Mouse (Mus musculus): ENCODE results near the gene Cep112. TPM values are rescaled to one million over a fixed set of nuclear protein-coding genes. Genes with fewer than 3 reads are reported as not detected.

Gene Cep112
- polyA plus RNA-seq, 1 experiment from 2014 or later = 11.8 TPM

DNA sequence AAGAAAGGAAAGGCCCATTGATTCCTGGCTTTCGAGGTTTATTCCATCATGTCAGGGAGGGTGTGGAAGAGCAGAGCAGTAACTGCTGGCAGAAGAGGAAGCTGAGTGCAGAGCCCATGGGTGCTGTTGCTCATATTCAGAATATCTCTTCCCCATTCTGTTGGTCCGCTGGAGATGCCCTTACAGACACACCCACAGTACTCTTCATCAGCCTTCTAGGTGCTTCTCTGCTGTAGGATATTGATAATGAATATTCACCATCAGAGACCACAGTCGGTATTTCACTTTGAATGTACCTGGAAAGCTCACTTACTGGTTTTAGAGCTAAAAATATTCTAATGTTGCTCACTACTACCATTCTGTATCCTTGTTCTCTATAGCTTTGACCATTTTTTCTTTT is 109.0 kb downstream of the Cep112 start:
- 88% methylated on average over 3 of the region's 3 CpGs for WGBS (ENCODE audit: insufficient replicate concordance)
- no peak overlapping the region for H3K4me2 ChIP-seq
- no peak for ATAC-seq (replicated peaks; ENCODE audit: insufficient number of reproducible peaks, low FRiP score, low TSS enrichment)
- H3K27me3 ChIP-seq (ENCODE audit: control insufficient read depth, insufficient read depth, low read length) = no peaks in the 10 kb centered on the region
- no peak overlapping the region for H3K27ac ChIP-seq (ENCODE audit: low read depth, low read length)
- H3K9me3 ChIP-seq (replicated peaks; ENCODE audit: control insufficient read depth, low read length) = no peaks in the 10 kb centered on the region
- no peak overlapping the region for H3K4me3 ChIP-seq (ENCODE audit: low read depth, low read length)
- H3K36me3 ChIP-seq (ENCODE audit: control insufficient read depth, insufficient read depth, low read length) = no peaks in the 10 kb centered on the region
- no peaks in the 10 kb centered on the region for H3K4me1 ChIP-seq (ENCODE audit: control insufficient read depth, insufficient read depth, low read length)
- H3K9ac ChIP-seq (ENCODE audit: low read depth, low read length) = no peak overlapping the region

DNA sequence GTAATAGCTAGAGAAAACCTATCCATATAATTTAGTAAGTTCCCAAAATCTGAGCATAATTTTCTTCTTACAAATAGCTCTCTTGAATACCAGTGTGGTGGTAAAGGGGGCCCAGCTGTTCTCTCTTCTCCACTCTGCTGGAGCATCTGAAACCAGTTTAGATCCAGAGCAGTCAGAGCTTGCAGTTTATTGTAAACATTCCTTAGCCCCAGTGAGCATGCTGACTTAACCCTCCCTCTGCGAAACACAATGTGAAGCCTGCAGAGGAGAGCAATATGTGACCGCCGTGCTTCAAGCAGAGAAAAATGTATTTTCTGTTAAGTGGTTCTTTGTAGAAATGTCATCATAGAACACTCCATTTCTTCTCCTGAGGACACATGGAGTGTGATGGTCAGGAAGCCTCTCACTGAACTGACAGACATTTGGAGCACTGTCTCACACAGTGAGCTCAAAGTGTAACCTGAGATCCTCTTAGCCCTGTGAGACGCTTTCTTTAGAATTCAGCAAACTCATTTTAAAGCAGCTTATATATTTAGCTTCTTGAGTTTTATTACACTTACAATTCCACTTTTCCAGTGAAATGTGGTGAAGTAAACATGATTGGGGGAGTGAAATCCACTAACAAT is 128.1 kb downstream of the Cep112 start:
- Histone ChIP-seq H3K27ac (ENCODE audit: low read depth, low read length) (no peak overlapping the region), H3K9ac (ENCODE audit: low read depth, low read length) (no peak overlapping the region), H3K4me1 (ENCODE audit: control insufficient read depth, insufficient read depth, low read length) (no peaks in the 10 kb centered on the region), H3K4me2 (no peak overlapping the region), H3K4me3 (ENCODE audit: low read depth, low read length) (no peak overlapping the region), H3K9me3 (replicated peaks; ENCODE audit: control insufficient read depth, low read length) (no peaks in the 10 kb centered on the region), H3K36me3 (ENCODE audit: control insufficient read depth, insufficient read depth, low read length) (no peaks in the 10 kb centered on the region), H3K27me3 (ENCODE audit: control insufficient read depth, insufficient read depth, low read length) (no peaks in the 10 kb centered on the region)
- WGBS (ENCODE audit: insufficient replicate concordance) = 28% methylated on average over 4 of the region's 4 CpGs
- ATAC-seq (replicated peaks; ENCODE audit: insufficient number of reproducible peaks, low FRiP score, low TSS enrichment) = no peak

DNA sequence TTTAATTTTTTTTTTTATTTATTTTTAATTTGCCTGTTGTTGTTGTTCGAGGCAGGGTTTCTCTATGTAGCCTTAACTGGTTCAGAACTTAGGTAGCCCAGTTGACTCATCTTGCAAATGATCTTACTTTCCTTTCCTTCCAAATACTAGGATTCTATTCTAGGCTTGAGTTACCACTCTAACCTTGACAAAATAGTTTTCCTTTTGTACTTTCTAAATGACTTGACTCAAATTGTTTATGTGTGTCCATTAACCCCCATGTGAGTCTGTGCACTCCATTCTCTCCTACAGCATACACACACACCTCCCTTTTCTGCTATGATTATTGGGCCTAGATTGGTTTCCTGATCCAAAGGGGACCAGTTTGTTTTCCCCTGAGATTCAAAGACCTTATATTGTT is 128.9 kb downstream of the Cep112 start:
- H3K4me2 ChIP-seq = no peak overlapping the region
- no peaks in the 10 kb centered on the region for H3K27me3 ChIP-seq (ENCODE audit: control insufficient read depth, insufficient read depth, low read length)
- WGBS (ENCODE audit: insufficient replicate concordance) = 80% methylated on average over 1 of the region's 1 CpGs
- H3K9ac ChIP-seq (ENCODE audit: low read depth, low read length) = no peak overlapping the region
- no peak for ATAC-seq (replicated peaks; ENCODE audit: insufficient number of reproducible peaks, low FRiP score, low TSS enrichment)
- H3K9me3 ChIP-seq (replicated peaks; ENCODE audit: control insufficient read depth, low read length) = no peaks in the 10 kb centered on the region
- no peak overlapping the region for H3K4me3 ChIP-seq (ENCODE audit: low read depth, low read length)
- H3K4me1 ChIP-seq (ENCODE audit: control insufficient read depth, insufficient read depth, low read length) = no peaks in the 10 kb centered on the region
- H3K36me3 ChIP-seq (ENCODE audit: control insufficient read depth, insufficient read depth, low read length) = no peaks in the 10 kb centered on the region
- no peak overlapping the region for H3K27ac ChIP-seq (ENCODE audit: low read depth, low read length)

DNA sequence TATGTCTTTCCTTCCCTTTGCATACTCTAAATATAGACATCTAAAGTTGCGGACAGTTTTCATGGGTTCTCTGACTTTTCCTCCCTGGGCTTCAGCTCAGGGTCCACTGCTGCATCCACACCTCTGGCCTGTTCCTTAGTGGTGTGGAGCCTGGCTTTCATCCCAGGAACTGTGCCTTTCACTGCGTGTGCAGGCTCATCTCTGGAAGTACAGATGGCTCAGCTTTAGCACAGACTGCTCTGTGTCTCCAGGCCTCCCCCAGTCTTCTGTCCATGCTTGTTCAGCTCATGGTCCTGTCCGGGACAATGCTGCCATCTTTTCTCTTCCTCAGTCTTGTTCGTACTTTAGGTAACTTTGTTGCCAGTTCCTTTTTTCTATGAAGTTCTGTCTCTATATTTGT is 133.6 kb downstream of the Cep112 start:
- H3K27ac ChIP-seq (ENCODE audit: low read depth, low read length) = no peak overlapping the region
- H3K36me3 ChIP-seq (ENCODE audit: control insufficient read depth, insufficient read depth, low read length) = no peaks in the 10 kb centered on the region
- no peaks in the 10 kb centered on the region for H3K4me1 ChIP-seq (ENCODE audit: control insufficient read depth, insufficient read depth, low read length)
- H3K27me3 ChIP-seq (ENCODE audit: control insufficient read depth, insufficient read depth, low read length) = no peaks in the 10 kb centered on the region
- H3K4me3 ChIP-seq (ENCODE audit: low read depth, low read length) = no peak overlapping the region
- ATAC-seq (replicated peaks; ENCODE audit: insufficient number of reproducible peaks, low FRiP score, low TSS enrichment) = no peak
- no peak overlapping the region for H3K9ac ChIP-seq (ENCODE audit: low read depth, low read length)
- WGBS (ENCODE audit: insufficient replicate concordance) = 80% methylated on average over 4 of the region's 4 CpGs
- no peak overlapping the region for H3K4me2 ChIP-seq
- no peaks in the 10 kb centered on the region for H3K9me3 ChIP-seq (replicated peaks; ENCODE audit: control insufficient read depth, low read length)

DNA sequence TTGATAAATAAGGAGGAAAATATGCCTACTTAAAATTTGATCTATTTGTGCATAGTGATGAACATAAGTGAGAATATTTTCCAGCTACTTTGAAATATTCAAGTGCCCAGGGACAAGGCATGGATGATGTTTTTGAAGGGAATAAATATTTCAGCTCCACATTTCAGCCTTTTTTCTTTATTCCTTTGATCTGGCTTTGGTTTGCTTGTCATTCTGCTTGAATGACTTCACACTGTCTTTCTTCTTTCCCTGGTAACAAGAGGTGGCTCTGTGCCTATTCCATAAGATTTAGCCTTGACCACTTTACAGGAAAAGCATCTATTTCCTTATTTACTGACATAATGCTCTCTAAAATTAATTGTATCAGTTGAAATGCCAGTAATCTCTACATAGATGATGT is 134.5 kb downstream of the Cep112 start:
- no peak for ATAC-seq (replicated peaks; ENCODE audit: insufficient number of reproducible peaks, low FRiP score, low TSS enrichment)

DNA sequence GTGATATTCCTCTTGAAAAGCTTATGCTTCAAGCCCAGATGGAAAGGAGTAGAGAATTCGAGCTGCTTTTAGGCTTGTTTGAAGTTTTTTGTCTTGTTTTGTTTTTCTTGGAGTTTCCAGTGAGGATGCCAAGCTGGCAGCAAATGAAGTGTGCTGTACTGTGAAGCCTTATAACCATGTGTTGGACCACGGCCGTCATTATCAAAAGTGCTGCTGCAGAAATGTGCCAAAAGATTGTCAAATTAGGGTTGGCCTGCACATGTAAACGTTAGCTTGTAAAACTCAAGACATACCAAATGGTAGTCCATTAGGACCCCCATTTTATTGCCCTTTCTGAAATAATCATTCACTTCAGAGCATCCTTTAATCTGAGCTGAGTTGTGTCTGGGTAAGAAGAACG is 137.1 kb downstream of the Cep112 start:
- H3K36me3 ChIP-seq (ENCODE audit: control insufficient read depth, insufficient read depth, low read length) = no peaks in the 10 kb centered on the region
- WGBS (ENCODE audit: insufficient replicate concordance) = 68% methylated on average over 5 of the region's 5 CpGs
- no peak overlapping the region for H3K27ac ChIP-seq (ENCODE audit: low read depth, low read length)
- no peaks in the 10 kb centered on the region for H3K27me3 ChIP-seq (ENCODE audit: control insufficient read depth, insufficient read depth, low read length)
- H3K4me3 ChIP-seq (ENCODE audit: low read depth, low read length) = no peak overlapping the region
- no peaks in the 10 kb centered on the region for H3K9me3 ChIP-seq (replicated peaks; ENCODE audit: control insufficient read depth, low read length)
- H3K4me1 ChIP-seq (ENCODE audit: control insufficient read depth, insufficient read depth, low read length) = no peaks in the 10 kb centered on the region
- H3K4me2 ChIP-seq = no peak overlapping the region
- no peak overlapping the region for H3K9ac ChIP-seq (ENCODE audit: low read depth, low read length)
- no peak for ATAC-seq (replicated peaks; ENCODE audit: insufficient number of reproducible peaks, low FRiP score, low TSS enrichment)

More for the DNA sequence above, 134.5 kb downstream of the Cep112 start:
- H3K27me3 ChIP-seq (ENCODE audit: control insufficient read depth, insufficient read depth, low read length) = no peaks in the 10 kb centered on the region
- no peaks in the 10 kb centered on the region for H3K4me1 ChIP-seq (ENCODE audit: control insufficient read depth, insufficient read depth, low read length)
- H3K9me3 ChIP-seq (replicated peaks; ENCODE audit: control insufficient read depth, low read length) = no peaks in the 10 kb centered on the region
- H3K27ac ChIP-seq (ENCODE audit: low read depth, low read length) = no peak overlapping the region
- H3K4me3 ChIP-seq (ENCODE audit: low read depth, low read length) = no peak overlapping the region
- H3K36me3 ChIP-seq (ENCODE audit: control insufficient read depth, insufficient read depth, low read length) = no peaks in the 10 kb centered on the region
- no peak overlapping the region for H3K4me2 ChIP-seq
- H3K9ac ChIP-seq (ENCODE audit: low read depth, low read length) = no peak overlapping the region

DNA sequence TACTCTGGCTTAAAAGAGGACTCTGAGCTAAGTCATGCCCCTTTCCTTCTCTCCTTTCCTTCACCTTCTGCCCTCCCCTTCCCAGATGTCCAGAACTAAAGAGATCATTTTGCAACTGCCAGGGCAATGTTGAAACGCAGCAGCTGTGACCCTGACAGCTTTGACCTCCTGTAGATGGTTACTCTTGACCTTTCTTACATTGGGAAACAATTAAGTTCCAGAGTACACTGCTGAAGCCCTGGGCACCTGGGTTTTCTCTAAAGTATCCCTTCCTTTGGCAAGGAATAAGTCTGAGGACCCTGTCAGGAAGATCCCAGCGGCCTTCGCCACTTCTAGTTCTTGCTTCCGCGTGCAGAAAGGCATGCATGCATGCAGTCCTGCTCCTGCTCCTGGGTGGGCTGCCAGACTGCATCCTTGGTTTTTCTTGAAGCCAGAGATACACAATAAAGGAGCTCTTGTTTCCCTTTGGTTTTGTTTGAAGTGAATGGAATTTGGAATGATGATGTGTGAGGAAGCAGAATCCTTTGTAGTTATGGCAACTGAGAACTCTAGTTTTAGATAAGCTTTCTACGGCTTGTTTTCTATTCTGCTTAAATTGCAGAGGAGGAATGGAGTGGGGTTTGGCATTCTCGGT is 161.7 kb downstream of the Cep112 start:
- Histone ChIP-seq H3K4me3 (ENCODE audit: low read depth, low read length) (no peak overlapping the region), H3K4me2 (no peak overlapping the region), H3K36me3 (ENCODE audit: control insufficient read depth, insufficient read depth, low read length) (no peaks in the 10 kb centered on the region), H3K27me3 (ENCODE audit: control insufficient read depth, insufficient read depth, low read length) (no peaks in the 10 kb centered on the region), H3K27ac (ENCODE audit: low read depth, low read length) (no peak overlapping the region), H3K9me3 (replicated peaks; ENCODE audit: control insufficient read depth, low read length) (no peaks in the 10 kb centered on the region), H3K9ac (ENCODE audit: low read depth, low read length) (no peak overlapping the region), H3K4me1 (ENCODE audit: control insufficient read depth, insufficient read depth, low read length) (no peaks in the 10 kb centered on the region)
- WGBS (ENCODE audit: insufficient replicate concordance) = 53% methylated on average over 7 of the region's 7 CpGs
- no peak for ATAC-seq (replicated peaks; ENCODE audit: insufficient number of reproducible peaks, low FRiP score, low TSS enrichment)

DNA sequence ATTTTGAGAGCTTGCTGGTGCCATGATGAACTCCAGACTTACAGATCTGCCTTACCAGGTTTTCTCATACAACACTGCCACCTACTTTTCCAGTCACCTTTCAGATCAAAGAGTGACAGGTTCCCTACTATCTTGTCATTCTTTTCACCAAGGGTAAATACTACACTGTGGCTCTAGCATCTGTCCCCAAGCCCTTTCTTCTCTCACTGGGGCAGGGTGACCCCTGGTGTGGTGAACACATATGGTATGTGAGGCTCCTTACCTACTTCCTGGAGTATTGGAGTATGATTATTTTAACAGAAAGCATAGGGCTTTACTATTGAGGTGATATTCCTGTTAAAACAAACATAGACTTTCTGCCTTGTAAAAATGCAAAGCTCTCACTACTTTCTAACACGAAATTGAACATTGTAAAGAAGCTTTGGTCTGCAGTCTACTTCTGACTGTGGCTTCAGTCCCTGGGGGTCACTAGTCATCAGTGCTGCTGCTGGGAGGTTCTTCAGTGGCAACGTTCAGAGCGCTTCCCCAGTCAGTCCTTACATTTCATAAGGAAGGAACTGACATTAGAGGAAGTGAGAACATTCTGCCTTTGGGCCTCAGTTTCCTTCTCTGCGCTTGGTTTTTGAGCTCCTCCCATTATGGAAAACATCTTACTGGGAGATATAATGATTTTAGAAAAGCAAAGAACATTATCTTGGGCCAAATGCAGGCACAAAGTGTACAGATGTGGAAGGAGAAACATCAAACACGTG is 168.4 kb downstream of the Cep112 start:
- no peaks in the 10 kb centered on the region for H3K4me1 ChIP-seq (ENCODE audit: control insufficient read depth, insufficient read depth, low read length)
- no peak overlapping the region for H3K4me3 ChIP-seq (ENCODE audit: low read depth, low read length)
- H3K9me3 ChIP-seq (replicated peaks; ENCODE audit: control insufficient read depth, low read length) = no peaks in the 10 kb centered on the region
- no peaks in the 10 kb centered on the region for H3K27me3 ChIP-seq (ENCODE audit: control insufficient read depth, insufficient read depth, low read length)
- H3K36me3 ChIP-seq (ENCODE audit: control insufficient read depth, insufficient read depth, low read length) = no peaks in the 10 kb centered on the region
- ATAC-seq (replicated peaks; ENCODE audit: insufficient number of reproducible peaks, low FRiP score, low TSS enrichment) = no peak
- H3K9ac ChIP-seq (ENCODE audit: low read depth, low read length) = no peak overlapping the region
- no peak overlapping the region for H3K27ac ChIP-seq (ENCODE audit: low read depth, low read length)
- H3K4me2 ChIP-seq = no peak overlapping the region
- WGBS (ENCODE audit: insufficient replicate concordance) = 54% methylated on average over 5 of the region's 5 CpGs

Measured in heart, embryonic 11.5 days (tissue).